Mouse (Mus musculus): Measurements from ENCODE around the gene Pdzd7. TPM values are rescaled to one million over a fixed set of nuclear protein-coding genes. Genes with fewer than 3 reads are reported as not detected.

Pdzd7 gene
- polyA plus RNA-seq, 1 experiment = 8.8 TPM

DNA sequence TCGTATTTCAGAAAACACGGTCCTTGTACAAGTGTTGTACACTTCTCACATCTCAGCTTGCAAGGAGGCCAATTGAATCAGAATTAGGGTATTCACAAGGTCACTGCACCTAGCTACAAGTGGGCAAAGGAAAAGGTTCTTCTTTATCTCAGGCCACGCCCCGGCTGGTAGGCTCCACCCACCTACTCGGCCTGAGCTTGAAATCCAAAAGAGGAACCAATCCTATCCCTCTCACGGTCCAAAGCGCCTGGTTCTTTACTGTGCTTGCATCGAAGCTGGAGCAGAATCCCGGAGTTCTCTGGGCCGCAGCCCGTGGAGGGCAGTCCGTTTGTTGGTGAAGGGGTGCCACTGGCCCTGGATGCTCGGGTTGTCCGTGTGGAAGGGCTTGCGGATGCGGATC lies 40.1 kb downstream of the Pdzd7 start, which contains the start of gene Twnk:
Gene Twnk, plus strand, starts transcription at position 220 of the 400 bp plus-strand sequence.
- TF ChIP-seq POLR2A (IDR thresholded peaks at IDR 0.05; ENCODE audit: borderline replicate concordance, extremely low read depth, insufficient read depth, insufficient read length, poor library complexity, severe bottlenecking) (no peak), CTCF (IDR thresholded peaks at IDR 0.05; ENCODE audit: borderline replicate concordance, extremely low read depth, insufficient read depth, insufficient read length) (no peak)
- DNase-seq (ENCODE audit: low read depth) = peak; percentile 23

DNA sequence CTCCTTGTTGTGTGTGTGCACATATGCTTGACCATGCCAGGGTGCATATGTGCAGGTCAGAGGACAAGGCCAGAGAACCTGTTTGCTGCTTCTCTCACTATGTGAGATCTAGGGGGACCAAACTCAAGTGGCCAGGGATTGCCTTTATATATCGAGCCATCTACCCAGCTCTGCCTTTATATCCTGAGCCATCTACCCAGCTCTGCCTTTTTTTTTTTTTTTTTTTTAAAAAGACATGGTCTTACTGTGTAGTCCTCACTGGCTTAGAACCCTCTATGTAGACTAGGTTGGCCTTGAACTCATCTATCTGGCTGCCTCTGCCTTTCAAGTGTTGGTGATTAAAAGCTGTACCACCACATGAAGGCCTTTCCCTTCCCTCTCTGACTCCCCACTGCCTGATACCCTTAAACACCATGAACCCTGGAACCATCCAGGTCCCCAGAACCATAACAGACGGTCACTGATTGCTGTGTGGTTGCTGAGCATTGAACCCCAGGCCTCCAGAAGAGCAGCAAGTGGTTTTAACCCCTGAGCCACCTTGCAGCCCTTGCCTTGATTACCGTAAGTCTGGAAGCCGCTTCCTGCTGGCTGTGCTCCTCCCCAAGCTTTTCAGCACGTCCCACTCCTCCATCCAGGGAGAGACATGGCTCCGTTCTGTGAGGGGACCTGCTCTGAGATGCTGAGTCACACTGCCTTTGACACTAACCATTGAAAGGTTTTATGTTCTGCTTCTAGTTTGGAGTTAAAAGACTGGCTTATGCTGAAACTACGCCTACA lies 41.6 kb downstream of the Pdzd7 start:
- DNase-seq (ENCODE audit: low read depth) = no peak
- TF ChIP-seq CTCF (IDR thresholded peaks at IDR 0.05; ENCODE audit: borderline replicate concordance, extremely low read depth, insufficient read depth, insufficient read length) = no peak

DNA sequence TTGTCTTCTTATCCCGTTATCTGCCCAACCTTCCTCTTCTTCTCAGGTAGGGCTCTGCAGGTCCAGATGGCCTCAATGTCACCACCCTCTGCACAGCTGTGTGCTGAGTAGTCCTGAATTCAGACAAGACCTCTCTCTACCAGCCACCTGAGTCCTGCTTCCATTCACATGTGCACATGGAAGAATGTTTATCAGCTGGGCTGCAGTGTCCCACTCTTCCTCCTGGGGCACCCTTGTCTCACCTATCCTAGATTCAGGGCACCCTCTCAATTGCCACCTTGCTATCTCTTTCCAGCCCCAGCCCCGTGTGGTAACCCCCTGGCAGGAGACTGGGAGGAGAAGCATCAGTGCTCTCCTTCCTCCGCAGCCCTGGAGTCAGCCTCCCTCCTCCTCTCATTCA lies 43.2 kb downstream of the Pdzd7 start:
- TF ChIP-seq CTCF (IDR thresholded peaks at IDR 0.05; ENCODE audit: borderline replicate concordance, extremely low read depth, insufficient read depth, insufficient read length) = peak; percentile 25; the same call in 1 of the 2 replicates
- no peak for TF ChIP-seq POLR2A (IDR thresholded peaks at IDR 0.05; ENCODE audit: borderline replicate concordance, extremely low read depth, insufficient read depth, insufficient read length, poor library complexity, severe bottlenecking)
- no peak for DNase-seq (ENCODE audit: low read depth)

DNA sequence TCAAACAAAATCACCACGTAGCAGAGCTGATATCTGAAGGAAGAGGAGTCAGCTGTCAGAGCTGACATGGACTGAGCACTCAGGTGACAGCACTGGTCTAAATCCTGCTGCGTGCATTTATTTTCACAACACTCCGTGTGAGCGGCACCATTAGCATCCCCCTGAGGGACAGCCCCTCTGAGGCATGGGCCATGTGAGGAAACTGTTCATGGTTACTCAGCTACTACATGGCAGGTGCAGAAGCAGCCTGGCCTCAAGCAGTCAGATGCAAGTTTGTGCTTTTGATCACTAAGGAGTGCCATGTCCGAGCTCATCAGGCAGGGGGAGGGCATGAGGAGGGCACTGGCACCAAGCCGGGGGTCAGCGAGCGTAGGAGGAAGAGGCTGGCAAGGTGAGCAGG lies 45.9 kb downstream of the Pdzd7 start:
- no peak for TF ChIP-seq POLR2A (IDR thresholded peaks at IDR 0.05; ENCODE audit: borderline replicate concordance, extremely low read depth, insufficient read depth, insufficient read length, poor library complexity, severe bottlenecking)
- TF ChIP-seq CTCF (IDR thresholded peaks at IDR 0.05; ENCODE audit: borderline replicate concordance, extremely low read depth, insufficient read depth, insufficient read length) = no peak
- no peak for DNase-seq (ENCODE audit: low read depth)

DNA sequence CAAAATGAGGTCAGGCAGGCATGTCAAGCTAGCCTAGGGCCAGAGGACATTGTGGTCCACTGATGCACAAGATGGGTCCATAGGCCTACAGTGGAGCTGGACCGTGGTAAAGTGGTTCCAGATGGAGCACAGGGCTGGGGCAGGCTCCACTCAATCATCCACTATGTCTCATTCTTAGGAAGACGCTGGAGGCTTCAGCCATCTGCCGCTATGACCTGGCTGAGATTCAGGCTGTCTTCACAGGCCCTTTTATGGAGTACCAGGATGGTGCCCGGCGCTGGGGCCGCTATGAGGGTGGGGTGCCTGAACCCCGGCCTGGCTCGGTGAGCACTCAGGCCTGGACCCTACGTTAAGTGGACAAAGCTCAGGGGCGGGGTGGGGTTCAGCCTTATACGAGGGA lies 47.7 kb downstream of the Pdzd7 start:
- no peak for DNase-seq (ENCODE audit: low read depth)
- TF ChIP-seq CTCF (IDR thresholded peaks at IDR 0.05; ENCODE audit: borderline replicate concordance, extremely low read depth, insufficient read depth, insufficient read length) (no peak), POLR2A (IDR thresholded peaks at IDR 0.05; ENCODE audit: borderline replicate concordance, extremely low read depth, insufficient read depth, insufficient read length, poor library complexity, severe bottlenecking) (no peak)

DNA sequence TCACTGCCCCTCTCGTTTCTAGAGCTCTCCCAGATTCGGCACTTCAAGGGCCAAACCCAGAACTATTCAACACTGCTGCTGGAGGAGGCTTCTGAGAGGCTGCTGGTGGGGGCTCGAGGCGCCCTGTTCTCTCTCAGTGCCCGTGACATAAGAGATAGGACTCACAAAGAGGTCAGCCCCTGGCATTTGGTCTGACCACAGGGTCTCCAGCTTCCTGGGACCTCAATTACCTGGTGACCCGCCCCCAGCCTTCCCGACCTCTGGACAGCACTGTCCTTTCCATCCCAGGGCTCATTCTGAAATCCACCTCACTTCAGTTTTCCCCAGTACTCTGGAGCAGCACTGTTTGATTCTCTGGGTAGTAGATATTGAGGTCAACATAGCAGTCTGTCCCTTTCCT lies 52.8 kb downstream of the Pdzd7 start:
- no peak for DNase-seq (ENCODE audit: low read depth)
- TF ChIP-seq POLR2A (IDR thresholded peaks at IDR 0.05; ENCODE audit: borderline replicate concordance, extremely low read depth, insufficient read depth, insufficient read length, poor library complexity, severe bottlenecking) (no peak), CTCF (IDR thresholded peaks at IDR 0.05; ENCODE audit: borderline replicate concordance, extremely low read depth, insufficient read depth, insufficient read length) (no peak)

DNA sequence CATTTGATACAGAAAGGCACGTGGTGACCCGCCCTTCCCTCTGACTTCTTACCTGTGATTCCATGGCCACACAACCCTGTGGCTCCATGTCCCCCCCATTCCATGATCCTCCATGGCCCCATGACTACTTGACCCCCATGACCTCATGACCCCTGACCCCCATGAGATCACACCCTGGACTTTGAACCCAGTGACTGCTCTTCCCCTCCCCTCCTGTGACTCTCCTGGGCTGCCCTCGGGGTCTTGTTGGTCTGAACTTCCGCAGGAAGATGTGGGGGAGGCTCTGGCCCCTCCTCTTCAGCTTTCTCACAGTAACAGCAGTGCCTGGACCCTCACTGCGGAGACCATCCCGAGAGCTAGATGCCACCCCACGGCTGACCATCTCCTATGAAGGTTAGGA lies 53.3 kb downstream of the Pdzd7 start:
- DNase-seq (ENCODE audit: low read depth) = no peak
- no peak for TF ChIP-seq POLR2A (IDR thresholded peaks at IDR 0.05; ENCODE audit: borderline replicate concordance, extremely low read depth, insufficient read depth, insufficient read length, poor library complexity, severe bottlenecking)

DNA sequence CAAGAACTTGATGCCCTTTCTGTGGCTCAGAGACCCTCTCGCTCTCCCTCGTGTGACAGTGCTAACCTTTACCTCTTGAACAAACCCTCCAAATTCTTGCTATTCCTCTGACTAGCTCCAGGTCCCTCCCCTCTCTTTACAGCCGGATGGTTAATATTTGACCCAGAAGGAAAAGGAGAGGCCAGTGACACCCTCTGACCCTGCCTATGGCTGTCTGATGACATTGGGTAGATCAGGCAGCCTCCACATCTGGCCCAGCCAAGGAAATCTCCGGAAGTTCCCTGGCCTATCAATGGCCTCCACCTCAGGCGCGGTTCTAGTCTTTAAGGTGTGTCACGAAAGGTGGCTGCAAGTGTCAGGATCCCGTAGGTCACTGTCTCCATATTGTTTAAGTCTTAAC lies 54.5 kb downstream of the Pdzd7 start:
- no peak for DNase-seq (ENCODE audit: low read depth)
- TF ChIP-seq POLR2A (IDR thresholded peaks at IDR 0.05; ENCODE audit: borderline replicate concordance, extremely low read depth, insufficient read depth, insufficient read length, poor library complexity, severe bottlenecking) = no peak
- TF ChIP-seq CTCF (IDR thresholded peaks at IDR 0.05; ENCODE audit: borderline replicate concordance, extremely low read depth, insufficient read depth, insufficient read length) = no peak

DNA sequence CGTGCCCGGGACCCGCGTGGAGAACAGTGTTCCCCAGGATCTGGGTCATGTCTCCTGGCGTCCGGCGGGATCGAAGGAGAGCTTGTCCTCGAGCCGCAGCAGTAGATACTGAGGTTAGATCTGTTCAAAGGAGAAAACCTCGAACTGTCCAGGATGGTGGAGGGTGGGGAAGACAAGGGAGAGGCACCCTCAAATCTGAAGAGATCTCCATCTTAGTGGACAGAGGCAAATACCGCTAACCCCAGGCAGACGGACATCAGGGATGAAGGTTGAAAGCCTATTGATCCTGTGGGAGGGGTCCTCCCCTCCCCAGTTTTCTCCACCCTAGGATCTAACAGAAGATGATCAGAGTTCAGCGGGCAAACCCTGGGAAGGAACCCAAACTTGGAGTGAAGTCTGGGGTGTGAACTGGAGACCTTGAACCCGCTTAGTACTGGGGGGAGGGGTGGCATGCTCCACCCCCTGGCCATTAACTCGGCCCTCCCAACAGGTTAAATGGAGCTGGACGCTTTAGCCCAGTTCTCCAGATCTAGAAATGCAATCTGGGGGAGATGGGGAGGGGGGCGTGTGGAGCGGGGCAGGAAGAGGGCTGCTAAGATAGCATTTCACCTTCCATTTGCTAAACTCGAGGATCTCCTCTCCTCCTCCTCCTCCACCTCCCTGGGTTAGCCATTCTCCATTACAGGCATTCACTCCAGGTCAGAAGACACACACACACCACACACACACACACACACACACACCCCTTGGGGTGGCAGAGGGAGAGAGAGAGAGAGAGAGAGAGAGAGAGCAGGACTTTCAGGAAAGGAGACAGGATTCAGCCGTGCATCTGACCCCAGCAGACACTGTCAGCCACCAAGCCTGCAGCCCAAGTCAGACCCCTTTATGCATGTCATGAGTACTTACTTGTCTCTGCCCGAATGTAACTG lies 55.7 kb downstream of the Pdzd7 start:
- TF ChIP-seq POLR2A (IDR thresholded peaks at IDR 0.05; ENCODE audit: borderline replicate concordance, extremely low read depth, insufficient read depth, insufficient read length, poor library complexity, severe bottlenecking) = no peak
- no peak for TF ChIP-seq CTCF (IDR thresholded peaks at IDR 0.05; ENCODE audit: borderline replicate concordance, extremely low read depth, insufficient read depth, insufficient read length)
- DNase-seq (ENCODE audit: low read depth) = peak; percentile 5

DNA sequence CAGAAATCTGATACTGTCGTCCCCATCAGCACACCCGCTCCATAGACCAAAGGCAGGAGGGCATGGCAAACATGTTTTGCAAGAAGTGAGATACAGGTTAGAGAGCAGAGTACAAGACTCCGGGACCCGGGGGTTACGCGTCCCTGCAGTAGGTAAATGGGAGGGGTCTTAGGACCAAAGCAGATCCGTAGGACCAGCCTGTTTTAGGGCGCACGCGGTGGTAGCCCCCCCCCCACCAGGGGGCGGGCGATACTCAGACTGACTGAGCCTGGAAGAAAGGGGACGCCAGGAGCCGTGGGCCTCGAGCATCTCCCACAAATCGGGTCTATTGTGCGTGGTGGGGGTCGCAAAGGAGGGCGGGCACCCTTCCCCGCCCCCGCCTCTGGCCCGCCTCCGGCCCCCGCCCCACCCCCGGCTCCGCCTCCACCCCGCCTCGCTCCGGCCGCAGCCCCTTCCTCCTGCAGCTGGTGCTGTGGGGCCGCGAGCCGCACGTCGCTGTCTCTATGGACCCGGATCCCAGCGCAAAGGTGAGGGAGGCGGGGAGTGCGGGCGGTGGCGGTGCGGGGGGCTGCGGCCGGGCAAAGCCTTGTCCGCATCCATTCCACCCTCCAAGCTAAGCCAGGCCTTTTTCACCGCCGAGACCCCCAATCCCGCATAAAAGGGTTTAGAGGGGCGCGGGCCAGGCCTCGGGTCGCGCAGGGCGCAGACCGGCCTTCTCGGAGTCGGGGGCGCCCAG lies 56.5 kb downstream of the Pdzd7 start, which contains the start of gene Sema4g:
Gene Sema4g, plus strand, starts transcription at position 271 of the 736 bp plus-strand sequence.
- peak; percentile 43; the same call in 1 of the 2 replicates for TF ChIP-seq POLR2A (IDR thresholded peaks at IDR 0.05; ENCODE audit: borderline replicate concordance, extremely low read depth, insufficient read depth, insufficient read length, poor library complexity, severe bottlenecking)
- TF ChIP-seq CTCF (IDR thresholded peaks at IDR 0.05; ENCODE audit: borderline replicate concordance, extremely low read depth, insufficient read depth, insufficient read length) = peak; percentile 44; the same call in 1 of the 2 replicates
- DNase-seq (ENCODE audit: low read depth) = peak; percentile 80

DNA sequence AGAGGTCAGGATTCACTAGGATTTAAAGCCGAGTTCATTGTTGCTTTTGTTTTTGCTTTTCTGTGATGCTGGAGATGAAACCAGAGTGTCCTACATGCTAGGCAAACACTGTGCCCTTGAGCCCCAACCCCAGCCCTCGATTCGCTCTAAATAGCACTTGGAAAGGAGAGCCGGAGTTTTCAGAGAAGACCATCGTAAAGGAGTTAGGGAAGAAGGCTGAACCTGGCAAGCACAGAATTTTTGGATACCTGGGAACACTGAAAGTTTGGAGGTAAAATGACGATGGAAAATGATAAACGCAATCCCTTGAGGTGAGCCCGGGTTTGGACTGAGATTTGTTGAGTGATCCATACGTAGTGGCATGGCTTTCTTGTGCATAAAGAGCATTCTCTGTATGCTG lies 57.2 kb downstream of the Pdzd7 start:
- no peak for DNase-seq (ENCODE audit: low read depth)

More for the DNA sequence above, 57.2 kb downstream of the Pdzd7 start:
- TF ChIP-seq POLR2A (IDR thresholded peaks at IDR 0.05; ENCODE audit: borderline replicate concordance, extremely low read depth, insufficient read depth, insufficient read length, poor library complexity, severe bottlenecking) = no peak
- no peak for TF ChIP-seq CTCF (IDR thresholded peaks at IDR 0.05; ENCODE audit: borderline replicate concordance, extremely low read depth, insufficient read depth, insufficient read length)
